Mouse (Mus musculus): Measurements from ENCODE around the gene Morn5. TPM values are rescaled to one million over a fixed set of nuclear protein-coding genes. Genes with fewer than 3 reads are reported as not detected.

Gene Morn5
- total and polyA plus RNA-seq, 3 experiments = 0.81 to 1.3 TPM; not detected in 1

DNA sequence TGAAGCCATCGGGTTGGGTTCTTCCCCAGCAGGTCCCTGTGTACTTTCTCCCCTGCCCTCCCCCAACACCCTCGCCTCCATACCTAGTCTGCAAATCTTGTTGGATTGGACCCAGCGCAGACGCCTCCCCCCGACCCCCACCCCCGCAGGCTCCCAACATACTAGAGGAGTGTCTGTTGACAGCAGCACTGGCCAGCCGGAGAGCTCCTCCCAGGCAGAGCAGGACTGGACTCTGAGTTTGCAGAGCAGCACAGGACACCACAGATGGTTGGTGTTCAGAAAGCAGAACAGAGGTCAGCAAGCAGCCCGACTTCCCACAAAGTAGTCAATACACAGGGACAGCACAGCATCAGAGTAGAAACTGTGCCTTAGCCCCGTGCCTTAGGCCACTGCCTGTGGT, 32.2 kb downstream of the Morn5 start:
- Histone ChIP-seq H3K9me3 (replicated peaks; ENCODE audit: insufficient read depth, low read length) (no peaks in the 10 kb centered on the region), H3K9ac (ENCODE audit: control insufficient read depth, low read depth, low read length, poor library complexity, severe bottlenecking) (no peak overlapping the region), H3K27me3 (ENCODE audit: control insufficient read depth in 1 of 2, insufficient read depth in 2 of 2, low read length in 2 of 2) (no peaks in the 10 kb centered on the region), H3K4me1 (ENCODE audit: control insufficient read depth in 1 of 2, insufficient read depth in 2 of 2, low read length in 2 of 2) (no peaks in the 10 kb centered on the region), H3K4me3 (ENCODE audit: control insufficient read depth in 1 of 2, insufficient read depth in 1 of 2, low read depth in 2 of 2, low read length in 2 of 2) (no peak overlapping the region), H3K27ac (ENCODE audit: control insufficient read depth, low read depth, low read length) (no peak overlapping the region), H3K36me3 (ENCODE audit: control insufficient read depth in 1 of 2, insufficient read depth in 2 of 2, low read length in 2 of 2) (no peaks in the 10 kb centered on the region), H3K79me2 (ENCODE audit: control insufficient read depth, insufficient read depth, low read length, poor library complexity) (no peaks in the 10 kb centered on the region)
- DNase-seq (ENCODE audit: low read depth, low spot score) = no peak
- no peak for TF ChIP-seq CHD2 (IDR thresholded peaks at IDR 0.05; ENCODE audit: low read length)

DNA sequence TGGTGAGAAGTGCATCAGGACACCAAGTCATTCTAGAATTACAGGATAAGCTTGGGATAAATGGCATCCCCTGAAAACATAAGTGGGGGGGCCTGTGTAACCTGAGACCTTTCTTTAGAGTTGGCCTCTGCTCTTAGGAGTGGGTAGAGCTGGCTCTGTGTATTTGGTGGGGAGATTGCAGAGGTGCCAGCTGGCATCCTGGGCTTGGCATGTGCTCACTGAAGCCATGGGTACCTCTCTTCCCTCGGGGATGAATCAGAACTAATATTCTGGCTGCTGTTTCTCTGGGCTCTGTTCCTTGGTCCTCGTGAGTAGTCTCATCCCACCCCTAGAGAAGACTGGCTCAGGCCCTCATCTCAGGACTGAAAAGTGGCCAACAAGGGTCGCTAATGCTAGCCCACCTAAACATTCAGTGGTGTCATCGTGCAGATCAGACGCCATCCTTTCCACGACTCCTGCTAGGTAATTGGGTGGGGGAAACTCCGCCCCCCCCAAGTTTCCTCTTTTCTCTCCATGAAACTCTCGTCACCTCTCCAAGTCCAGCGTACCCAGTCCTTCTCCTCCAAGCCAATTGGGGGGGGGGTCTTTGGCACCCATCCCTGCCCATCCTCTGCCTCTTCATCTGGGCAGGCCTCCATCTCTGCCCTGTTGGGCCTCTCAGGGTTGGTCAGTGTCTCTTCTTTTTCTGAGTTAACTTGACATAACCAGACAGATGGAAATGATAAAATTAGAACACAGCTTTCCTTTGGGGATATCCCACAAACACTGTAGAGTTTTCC, 33.7 kb downstream of the Morn5 start:
- no peak for TF ChIP-seq MXI1 (IDR thresholded peaks at IDR 0.05; ENCODE audit: low read depth, low read length)
- no peak for TF ChIP-seq ZC3H11A (IDR thresholded peaks at IDR 0.05; ENCODE audit: low read depth, low read length)
- no peak for TF ChIP-seq CTCF (IDR thresholded peaks at IDR 0.05 in 2 of 3, conservative IDR thresholded peaks at IDR 0.05 in 1 of 3; ENCODE audit: control insufficient read depth in 1 of 3, insufficient read depth in 1 of 3, low read depth in 2 of 3, low read length in 3 of 3, poor library complexity in 1 of 3, severe bottlenecking in 1 of 3)
- TF ChIP-seq JUND (IDR thresholded peaks at IDR 0.05; ENCODE audit: low read depth, low read length) = no peak
- no peak for TF ChIP-seq E2F4 (IDR thresholded peaks at IDR 0.05; ENCODE audit: borderline replicate concordance, low read depth, low read length)
- no peak for TF ChIP-seq TBP (IDR thresholded peaks at IDR 0.05; ENCODE audit: low read depth, low read length)
- TF ChIP-seq TAL1 (IDR thresholded peaks at IDR 0.05; ENCODE audit: low read length) = no peak
- no peak for TF ChIP-seq SMC3 (IDR thresholded peaks at IDR 0.05; ENCODE audit: low read depth, low read length)
- TF ChIP-seq MAX (IDR thresholded peaks at IDR 0.05; ENCODE audit: low read length) = no peak
- no peak for TF ChIP-seq RAD21 (IDR thresholded peaks at IDR 0.05; ENCODE audit: low read depth, low read length)
- TF ChIP-seq ETS1 (IDR thresholded peaks at IDR 0.05; ENCODE audit: low read depth, low read length) = no peak
- TF ChIP-seq GATA1 (IDR thresholded peaks at IDR 0.05; ENCODE audit: low read depth, low read length) = no peak
- no peak for TF ChIP-seq NRF1 (IDR thresholded peaks at IDR 0.05; ENCODE audit: insufficient read depth, low read depth, low read length, poor library complexity, severe bottlenecking)
- no peak for TF ChIP-seq UBTF (IDR thresholded peaks at IDR 0.05; ENCODE audit: borderline replicate concordance, insufficient read depth, low read depth, low read length)
- no peak for TF ChIP-seq POLR2AphosphoS5 (IDR thresholded peaks at IDR 0.05; ENCODE audit: borderline replicate concordance, low read depth, low read length)
- TF ChIP-seq POLR2AphosphoS2 (IDR thresholded peaks at IDR 0.05; ENCODE audit: low read length) = no peak
- H3K9me3 ChIP-seq (replicated peaks; ENCODE audit: insufficient read depth, low read length) = no peaks in the 10 kb centered on the region
- no peaks in the 10 kb centered on the region for H3K36me3 ChIP-seq (ENCODE audit: control insufficient read depth in 1 of 2, insufficient read depth in 2 of 2, low read length in 2 of 2)
- H3K79me2 ChIP-seq (ENCODE audit: control insufficient read depth, insufficient read depth, low read length, poor library complexity) = no peaks in the 10 kb centered on the region
- no peak overlapping the region for H3K9ac ChIP-seq (ENCODE audit: control insufficient read depth, low read depth, low read length, poor library complexity, severe bottlenecking)
- no peak overlapping the region for H3K4me3 ChIP-seq (ENCODE audit: control insufficient read depth in 1 of 2, insufficient read depth in 1 of 2, low read depth in 2 of 2, low read length in 2 of 2)
- no peaks in the 10 kb centered on the region for H3K4me1 ChIP-seq (ENCODE audit: control insufficient read depth in 1 of 2, insufficient read depth in 2 of 2, low read length in 2 of 2)
- no peak for DNase-seq (ENCODE audit: low read depth, low spot score)
- no peak overlapping the region for H3K27ac ChIP-seq (ENCODE audit: control insufficient read depth, low read depth, low read length)
- H3K27me3 ChIP-seq (ENCODE audit: control insufficient read depth in 1 of 2, insufficient read depth in 2 of 2, low read length in 2 of 2) = no peaks in the 10 kb centered on the region
